Mouse (Mus musculus) heart, embryonic 13.5 days (tissue): ENCODE measurements around the gene Gpr55. TPM values are rescaled to one million over a fixed set of nuclear protein-coding genes. Genes with fewer than 3 reads are reported as not detected.
A peak's percentile ranks its signal among the peaks of the same experiment; 100 is the strongest.

ENCODE experiments used
- ATAC-seq: fragments of 200-750 bp; cut with Nextera tagmentation; 2 replicates; pipeline ENCODE4 v1.8.0; 2017; ENCODE audit warnings: moderate TSS enrichment; ENCODE audit not compliant: insufficient number of reproducible peaks, low FRiP score, low TSS enrichment; ENCODE audit errors: extremely low read depth
- H3K27ac ChIP-seq: fragments of 300-500 bp; sonication (generic); replicated peaks from 2 replicates; pipeline ENCODE4 v1.5.1; 2015; ENCODE audit warnings: moderate library complexity, mild to moderate bottlenecking, inconsistent platforms
- H3K27me3 ChIP-seq: fragments of 300-500 bp; sonication (generic); replicated peaks from 2 replicates; pipeline ENCODE4 v1.6.1; 2015; ENCODE audit warnings: mild to moderate bottlenecking, inconsistent platforms
- H3K36me3 ChIP-seq: fragments of 300-500 bp; sonication (generic); 2 replicates; pipeline ENCODE4 v1.6.1; 2015; ENCODE audit warnings: mild to moderate bottlenecking, inconsistent platforms
- H3K4me1 ChIP-seq: fragments of 300-500 bp; sonication (generic); 2 replicates; pipeline ENCODE4 v1.6.1; 2015; ENCODE audit warnings: inconsistent platforms
- H3K4me2 ChIP-seq: fragments of 300-500 bp; sonication (generic); 2 replicates; pipeline ENCODE4 v1.6.1; 2015; ENCODE audit warnings: inconsistent platforms, mild to moderate bottlenecking, moderate library complexity
- H3K4me3 ChIP-seq: fragments of 300-500 bp; sonication (generic); 2 replicates; pipeline ENCODE4 v1.5.1; 2015; ENCODE audit warnings: moderate library complexity, mild to moderate bottlenecking, inconsistent platforms
- H3K9ac ChIP-seq: fragments of 300-500 bp; sonication (generic); 2 replicates; pipeline ENCODE4 v1.6.1; 2015; ENCODE audit warnings: inconsistent platforms, mild to moderate bottlenecking, moderate library complexity
- H3K9me3 ChIP-seq: fragments of 300-500 bp; sonication (generic); 2 replicates; pipeline ENCODE4 v1.6.1; 2016; ENCODE audit warnings: inconsistent platforms
- WGBS: fragments of 180-500 bp; shearing (Covaris S2); methylation state at CpG from one replicate; pipeline ENCODE4 v1.1.7; 2015; ENCODE audit warnings: mixed read lengths; 5-methylcytosine and 5-hydroxymethylcytosine counted together
- polyA plus RNA-seq: library from polyadenylated mRNA; unstranded; fragments of >200 nt; fragmentation: Nextera tagmentation; extraction: Ambion mirVana; gene quantifications from 2 replicates; pipeline ENCODE4 v1.2.1, GENCODE M21; 2015

Gene Gpr55
- polyA plus RNA-seq, 1 experiment from 2014 or later: 0.04 TPM

DNA sequence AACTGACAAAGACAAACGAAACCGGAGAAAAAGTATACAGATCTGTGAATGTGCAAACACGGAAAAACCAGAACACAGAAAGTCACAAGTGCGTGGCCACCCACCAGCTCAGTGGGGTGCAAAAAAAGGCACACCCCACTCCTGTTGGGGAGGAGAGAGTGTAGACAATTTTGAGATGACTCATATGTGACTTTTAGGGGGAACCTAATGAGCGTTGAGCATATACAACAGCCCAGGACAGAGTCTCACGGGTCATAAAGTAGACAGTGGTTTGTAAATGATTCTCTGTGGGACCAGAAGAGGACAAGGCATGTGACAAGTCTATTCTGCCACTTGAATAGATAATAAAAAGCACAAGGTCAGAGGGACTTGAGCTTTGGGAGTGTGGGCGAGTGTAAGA, 27.6 kb downstream of the Gpr55 start:
- Histone ChIP-seq H3K4me2 (peak overlapping the region; percentile 56), H3K9ac (peak overlapping the region; percentile 59; the same call in 1 of the 2 replicates), H3K27me3 (0 out of 2 replicates have a peak, but pooled peaks cover 3% of the 10 kb centered on the region), H3K9me3 (no peaks in the 10 kb centered on the region), H3K4me3 (no peak overlapping the region), H3K27ac (0 out of 2 replicates have a peak overlapping the region, but pooled peaks have one; percentile 21), H3K4me1 (peaks cover 32% of the 10 kb centered on the region), H3K36me3 (no peaks in the 10 kb centered on the region)
- no peak for ATAC-seq
- 31% methylated on average over 7 of the region's 7 CpGs for WGBS

DNA sequence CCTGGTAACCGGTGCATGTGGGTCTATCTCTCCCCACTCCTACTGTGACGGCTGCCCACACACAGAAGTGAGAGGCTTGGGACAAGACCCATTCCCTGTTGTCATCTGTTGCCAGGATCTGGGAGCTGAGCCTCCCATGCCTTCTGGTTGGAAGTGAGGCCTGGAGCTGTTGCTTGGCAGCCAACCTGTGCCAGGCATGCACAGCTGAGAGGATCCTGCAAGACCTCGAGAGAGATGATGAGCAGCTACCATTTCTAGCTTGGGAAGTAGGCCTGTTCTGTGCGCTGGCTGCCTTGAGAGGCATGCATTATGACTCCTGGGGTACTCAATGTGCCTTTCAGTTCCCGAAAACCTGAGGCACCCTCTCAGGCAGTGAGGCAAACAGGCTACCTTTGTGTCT, 29.6 kb downstream of the Gpr55 start:
- Histone ChIP-seq H3K4me3 (no peak overlapping the region), H3K4me1 (peaks cover 39% of the 10 kb centered on the region), H3K4me2 (no peak overlapping the region), H3K27me3 (0 out of 2 replicates have a peak, but pooled peaks cover 3% of the 10 kb centered on the region), H3K9me3 (no peaks in the 10 kb centered on the region), H3K9ac (no peak overlapping the region), H3K27ac (no peak overlapping the region), H3K36me3 (no peaks in the 10 kb centered on the region)
- WGBS: 70% methylated on average over 5 of the region's 5 CpGs
- no peak for ATAC-seq

DNA sequence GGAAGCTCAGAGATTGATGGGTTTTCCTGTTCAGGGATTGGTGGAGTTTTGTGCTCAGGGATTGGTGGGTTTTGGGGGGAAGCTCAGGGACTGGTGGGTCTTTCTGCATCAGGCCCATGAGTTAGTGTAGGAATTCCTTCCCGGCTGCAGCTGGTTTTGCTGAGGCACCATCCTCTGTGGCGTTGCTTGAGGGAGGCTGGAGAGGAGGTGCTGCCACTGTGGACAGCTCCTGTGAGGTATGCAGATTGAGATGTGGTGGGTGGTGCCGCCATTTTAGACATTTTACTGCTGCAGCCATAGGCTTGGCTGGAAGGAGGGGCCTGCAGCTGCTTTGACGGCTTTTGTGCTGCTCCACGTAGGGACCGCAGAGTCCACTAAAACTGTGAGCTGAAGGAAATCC, 31.4 kb downstream of the Gpr55 start:
- WGBS: 72% methylated on average over 6 of the region's 6 CpGs
- ATAC-seq: no peak
- H3K4me3 ChIP-seq: no peak overlapping the region
- H3K4me2 ChIP-seq: no peak overlapping the region
- H3K27ac ChIP-seq: no peak overlapping the region
- H3K9me3 ChIP-seq: no peaks in the 10 kb centered on the region
- H3K4me1 ChIP-seq: peaks cover 34% of the 10 kb centered on the region
- H3K9ac ChIP-seq: no peak overlapping the region
- H3K36me3 ChIP-seq: no peaks in the 10 kb centered on the region
- no peaks in the 10 kb centered on the region for H3K27me3 ChIP-seq

DNA sequence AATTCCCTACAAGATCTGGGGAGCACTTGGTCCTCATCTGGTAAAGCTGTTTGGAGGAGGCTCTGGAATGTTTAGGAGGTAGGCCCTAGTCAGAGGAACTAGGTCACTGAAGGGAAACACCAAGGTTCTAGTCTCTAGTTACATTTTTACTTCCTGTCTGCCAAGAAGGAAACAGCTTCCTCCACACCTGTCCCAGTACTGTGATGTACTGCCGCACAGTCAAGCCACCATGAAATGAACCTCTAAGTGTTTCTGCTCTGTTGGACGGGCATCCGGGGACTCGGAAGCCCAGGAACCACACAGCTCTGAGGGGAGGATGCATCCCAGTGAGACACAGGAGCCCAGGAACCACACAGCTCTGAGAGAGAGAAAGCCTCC, 32.1 kb downstream of the Gpr55 start:
- no peaks in the 10 kb centered on the region for H3K27me3 ChIP-seq
- peaks cover 27% of the 10 kb centered on the region for H3K4me1 ChIP-seq
- H3K36me3 ChIP-seq: no peaks in the 10 kb centered on the region
- no peak overlapping the region for H3K4me2 ChIP-seq
- 66% methylated on average over 4 of the region's 4 CpGs for WGBS
- ATAC-seq: no peak
- no peaks in the 10 kb centered on the region for H3K9me3 ChIP-seq
- no peak overlapping the region for H3K27ac ChIP-seq
- no peak overlapping the region for H3K9ac ChIP-seq
- no peak overlapping the region for H3K4me3 ChIP-seq

DNA sequence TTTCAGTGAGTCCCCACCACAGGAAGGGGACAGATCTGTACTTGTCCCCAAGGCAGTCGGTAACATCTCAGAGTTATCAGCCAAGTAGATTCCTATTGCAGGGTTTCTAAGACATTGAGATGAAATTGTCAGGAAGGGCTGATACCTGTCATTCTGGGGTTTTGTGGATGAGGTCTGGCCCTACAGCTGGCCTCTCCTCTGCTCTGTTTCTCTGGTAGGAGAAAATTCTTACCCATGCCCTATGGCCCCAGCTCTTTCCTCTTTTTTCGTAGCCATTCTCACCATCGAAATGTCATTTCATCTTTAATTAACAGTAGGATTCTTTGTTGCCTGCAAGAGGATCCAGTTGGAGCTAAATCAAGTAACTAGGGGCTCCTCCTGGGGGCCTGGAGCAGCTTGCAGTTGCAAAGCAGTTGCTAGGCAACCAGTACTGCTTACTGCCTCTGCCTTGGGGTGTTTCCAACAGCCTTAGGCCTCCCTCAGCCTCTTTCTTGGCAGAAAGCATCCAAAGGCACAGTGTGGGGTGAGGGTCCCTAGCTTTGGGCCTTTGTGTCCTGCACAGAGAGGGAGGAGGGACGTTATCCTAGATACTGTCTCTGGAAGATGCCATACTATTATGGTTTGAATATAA, 32.6 kb downstream of the Gpr55 start, which contains the start of gene 4933407L21Rik:
4933407L21Rik (plus strand) TSS at position 427 of the 631 bp plus-strand sequence.
- Histone ChIP-seq H3K4me1 (peaks cover 22% of the 10 kb centered on the region), H3K36me3 (no peaks in the 10 kb centered on the region), H3K27ac (no peak within 1 kb of the TSS), H3K9me3 (no peaks in the 10 kb centered on the region), H3K9ac (peak within 1 kb of the TSS; percentile 30; the same call in 1 of the 2 replicates), H3K4me2 (no peak within 1 kb of the TSS), H3K4me3 (no peak within 1 kb of the TSS), H3K27me3 (no peaks in the 10 kb centered on the region)
- no peak for ATAC-seq
- WGBS: 56% methylated on average over 4 of the region's 4 CpGs

DNA sequence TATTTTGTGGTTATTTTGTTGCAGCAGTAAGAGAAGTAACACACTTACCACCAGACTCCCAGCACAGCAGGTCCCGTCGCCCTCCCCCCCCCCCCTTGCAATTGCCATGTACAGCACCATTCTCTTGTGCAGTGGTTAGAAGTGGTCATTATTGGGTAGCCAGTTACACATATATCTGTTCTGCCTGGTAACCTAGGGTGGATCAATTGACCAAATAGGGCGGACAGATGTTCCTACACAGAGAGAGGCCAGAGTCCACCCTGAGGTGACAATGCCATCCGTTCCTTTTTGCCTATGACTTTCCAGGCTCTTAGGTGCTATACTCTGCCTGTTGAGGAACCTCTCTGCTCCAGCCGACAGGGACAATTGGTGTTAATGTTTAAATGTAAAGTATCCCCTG, 35.6 kb downstream of the Gpr55 start:
- whole genome bisulfite sequencing: 82% methylated on average over 5 of the region's 5 CpGs

DNA sequence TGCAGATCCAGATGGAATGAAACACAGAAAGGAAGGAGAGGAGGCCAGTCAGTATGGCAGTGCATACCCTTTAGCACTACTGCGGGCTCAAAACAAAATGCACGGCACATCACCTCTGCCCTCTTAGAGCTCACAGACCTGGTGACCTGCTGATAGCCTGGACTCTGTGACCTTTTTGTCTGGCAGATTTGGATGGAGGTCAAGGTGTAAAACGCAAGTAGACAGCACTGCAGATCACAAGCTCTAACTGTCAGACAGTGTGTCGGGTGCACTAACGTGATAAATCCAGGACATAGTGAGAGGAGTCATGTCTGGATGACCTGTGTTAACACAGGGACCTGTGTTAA, 38.0 kb downstream of the Gpr55 start:
- no peak overlapping the region for H3K27ac ChIP-seq
- no peaks in the 10 kb centered on the region for H3K36me3 ChIP-seq
- ATAC-seq: no peak
- H3K4me1 ChIP-seq: peaks cover 18% of the 10 kb centered on the region
- H3K4me3 ChIP-seq: no peak overlapping the region
- no peak overlapping the region for H3K9ac ChIP-seq
- no peaks in the 10 kb centered on the region for H3K27me3 ChIP-seq
- no peaks in the 10 kb centered on the region for H3K9me3 ChIP-seq
- 56% methylated on average over 5 of the region's 5 CpGs for WGBS
- H3K4me2 ChIP-seq: no peak overlapping the region

More for the DNA sequence above, 35.6 kb downstream of the Gpr55 start:
- H3K4me3 ChIP-seq: no peak overlapping the region
- H3K9ac ChIP-seq: no peak overlapping the region
- no peak overlapping the region for H3K4me2 ChIP-seq
- H3K27me3 ChIP-seq: no peaks in the 10 kb centered on the region
- H3K4me1 ChIP-seq: peaks cover 29% of the 10 kb centered on the region
- H3K9me3 ChIP-seq: no peaks in the 10 kb centered on the region
- H3K27ac ChIP-seq: no peak overlapping the region
- H3K36me3 ChIP-seq: no peaks in the 10 kb centered on the region
- no peak for ATAC-seq

DNA sequence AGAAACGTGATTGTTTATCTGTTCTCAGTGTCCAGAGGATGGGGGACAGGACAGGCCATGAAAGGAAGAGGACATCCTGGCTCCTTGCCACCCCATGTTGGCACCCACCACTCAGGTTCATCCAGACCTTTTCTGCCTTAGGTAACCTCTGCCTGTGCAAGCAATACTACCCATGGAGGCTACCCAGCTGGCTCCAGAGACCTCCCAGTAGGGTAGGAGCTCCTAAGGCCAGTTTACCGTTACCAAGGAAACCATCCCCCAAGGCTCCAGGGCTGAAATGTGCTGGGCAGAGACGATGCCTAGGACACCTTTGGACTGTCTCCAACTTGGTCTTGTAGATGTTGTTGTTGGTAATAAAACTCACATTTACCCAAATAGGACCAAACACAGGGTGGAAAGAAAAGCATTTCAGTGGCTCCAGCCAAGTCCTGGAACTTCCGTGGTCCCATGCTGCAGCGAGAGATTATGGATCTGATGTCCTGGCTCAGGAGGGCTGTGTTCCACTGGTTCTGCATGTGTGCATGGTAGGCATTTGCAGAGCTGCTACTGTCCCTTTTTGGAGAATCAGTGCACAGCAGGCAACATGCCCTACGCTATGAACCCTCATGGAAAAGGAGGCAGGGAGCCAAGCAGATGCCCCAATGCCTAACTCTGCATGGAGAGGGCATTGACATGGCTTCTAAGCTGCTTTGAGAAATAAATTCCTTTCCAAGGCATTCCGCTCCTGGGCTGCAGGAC, 38.5 kb downstream of the Gpr55 start:
- no peaks in the 10 kb centered on the region for H3K9me3 ChIP-seq
- WGBS: 60% methylated on average over 7 of the region's 7 CpGs
- ATAC-seq: no peak

DNA sequence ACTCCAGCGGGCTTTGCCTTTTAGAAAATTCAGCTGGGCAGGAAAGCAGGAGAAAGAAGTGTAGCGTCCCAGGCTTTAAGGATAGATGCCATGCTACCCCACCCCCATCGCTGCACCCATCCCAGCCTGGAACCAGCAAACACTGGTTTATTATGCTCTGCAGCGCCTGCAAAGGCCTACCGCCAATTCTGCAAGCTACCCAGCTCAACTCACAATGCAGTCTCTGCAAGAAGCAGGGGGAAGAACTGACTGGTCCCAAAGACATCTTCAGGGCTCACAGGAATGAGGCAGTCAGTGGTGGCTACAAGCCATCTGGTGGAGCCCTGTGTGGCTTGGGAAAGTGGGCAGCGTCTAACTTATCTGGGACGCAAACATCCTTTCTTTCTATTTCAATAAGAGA, 39.1 kb downstream of the Gpr55 start:
- Histone ChIP-seq H3K4me3 (no peak overlapping the region), H3K36me3 (no peaks in the 10 kb centered on the region), H3K4me1 (peaks cover 14% of the 10 kb centered on the region; the same call in 1 of the 2 replicates), H3K9ac (no peak overlapping the region), H3K27me3 (no peaks in the 10 kb centered on the region), H3K4me2 (no peak overlapping the region), H3K27ac (no peak overlapping the region), H3K9me3 (no peaks in the 10 kb centered on the region)
- 85% methylated on average over 7 of the region's 7 CpGs for WGBS
- no peak for ATAC-seq

More for the DNA sequence above, 38.5 kb downstream of the Gpr55 start:
- no peak overlapping the region for H3K9ac ChIP-seq
- H3K27ac ChIP-seq: no peak overlapping the region
- H3K4me2 ChIP-seq: no peak overlapping the region
- no peaks in the 10 kb centered on the region for H3K27me3 ChIP-seq
- H3K36me3 ChIP-seq: no peaks in the 10 kb centered on the region
- H3K4me1 ChIP-seq: peaks cover 14% of the 10 kb centered on the region; the same call in 1 of the 2 replicates
- H3K4me3 ChIP-seq: no peak overlapping the region

DNA sequence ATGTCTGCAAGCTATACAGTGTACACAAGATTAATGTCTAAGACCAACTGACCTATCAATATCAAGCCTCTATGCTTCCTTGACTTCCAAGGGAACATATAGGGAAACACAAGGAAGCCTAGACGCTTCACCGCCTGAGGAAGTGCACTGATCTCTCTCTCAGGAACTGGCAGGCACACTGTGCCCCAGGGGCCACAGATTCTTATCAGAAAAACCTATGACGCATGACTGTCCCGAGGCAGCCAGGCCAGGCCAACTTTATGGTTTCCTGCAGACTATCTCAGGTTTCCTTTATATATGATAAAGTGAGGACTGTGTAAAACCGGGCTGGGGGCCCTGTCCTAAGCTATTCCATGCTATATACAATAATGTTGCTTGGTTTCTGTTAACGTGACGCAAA, 41.2 kb downstream of the Gpr55 start:
- peaks cover 14% of the 10 kb centered on the region; the same call in 1 of the 2 replicates for H3K4me1 ChIP-seq
- H3K4me2 ChIP-seq: no peak overlapping the region
- no peak overlapping the region for H3K4me3 ChIP-seq
- H3K27me3 ChIP-seq: no peaks in the 10 kb centered on the region
- 69% methylated on average over 7 of the region's 7 CpGs for WGBS
- no peak overlapping the region for H3K27ac ChIP-seq
- no peak overlapping the region for H3K9ac ChIP-seq
- ATAC-seq: no peak
- H3K36me3 ChIP-seq: no peaks in the 10 kb centered on the region
- no peaks in the 10 kb centered on the region for H3K9me3 ChIP-seq

DNA sequence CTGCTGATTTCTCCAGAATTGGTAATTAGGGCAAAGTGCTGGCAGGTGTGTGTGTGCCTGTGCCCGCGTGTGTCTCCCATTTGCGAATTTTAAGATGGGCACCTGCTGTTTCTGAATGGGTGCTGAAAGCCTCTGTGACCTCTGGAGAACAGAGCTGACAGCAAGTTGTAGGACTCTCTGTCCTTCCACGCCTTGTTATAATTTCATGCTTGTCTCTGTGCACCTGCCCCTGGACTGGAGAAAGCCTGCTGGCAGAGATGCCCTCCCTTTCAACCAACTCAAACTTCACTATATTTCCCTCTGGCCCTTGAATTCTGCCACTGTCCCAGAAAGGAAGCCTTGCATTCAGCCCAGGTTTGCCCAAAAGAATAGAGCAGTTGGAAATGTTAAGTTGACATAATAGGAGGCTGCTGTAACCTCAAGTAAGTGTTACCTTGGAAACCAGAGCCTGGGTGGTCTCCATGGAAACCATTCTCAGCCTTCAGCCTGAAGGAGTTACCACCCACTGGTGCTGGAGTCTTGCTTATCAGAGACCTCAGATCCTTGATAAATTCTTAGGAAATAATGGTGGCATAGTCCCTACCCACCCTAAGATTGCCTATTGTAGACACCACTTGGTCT, 43.9 kb downstream of the Gpr55 start:
- H3K36me3 ChIP-seq: no peaks in the 10 kb centered on the region
- H3K27ac ChIP-seq: no peak overlapping the region
- WGBS: 65% methylated on average over 4 of the region's 4 CpGs
- no peaks in the 10 kb centered on the region for H3K9me3 ChIP-seq
- ATAC-seq: no peak
- peaks cover 4% of the 10 kb centered on the region; the same call in 1 of the 2 replicates for H3K4me1 ChIP-seq
- H3K27me3 ChIP-seq: no peaks in the 10 kb centered on the region
- H3K4me3 ChIP-seq: no peak overlapping the region
- H3K4me2 ChIP-seq: no peak overlapping the region
- no peak overlapping the region for H3K9ac ChIP-seq
